Mouse (Mus musculus) forebrain, embryonic 10.5 days (tissue): ENCODE data around the gene Gm10974. TPM values are rescaled to one million over a fixed set of nuclear protein-coding genes. Genes with fewer than 3 reads are reported as not detected.
A peak's percentile ranks its signal among the peaks of the same experiment; 100 is the strongest.

Experiments used
- DNase-seq: peaks from one replicate; pipeline ENCODE4 v3.0.0-alpha.2; 2017; ENCODE audit warnings: low spot score; ENCODE audit errors: extremely low spot score
- H3K27ac ChIP-seq: fragments of 300-500 bp; sonication (generic); 2 replicates; pipeline ENCODE4 v1.5.1; 2016; ENCODE audit warnings: mild to moderate bottlenecking
- H3K27me3 ChIP-seq: fragments of 300-500 bp; sonication (generic); 2 replicates; pipeline ENCODE4 v1.6.1; 2016; ENCODE audit warnings: mild to moderate bottlenecking; ENCODE audit not compliant: poor library complexity, severe bottlenecking
- H3K36me3 ChIP-seq: fragments of 300-500 bp; sonication (generic); replicated peaks from 2 replicates; pipeline ENCODE4 v1.6.1; 2016; ENCODE audit warnings: mild to moderate bottlenecking, moderate library complexity
- H3K4me1 ChIP-seq: fragments of 300-500 bp; sonication (generic); 2 replicates; pipeline ENCODE4 v1.6.1; 2016
- H3K4me3 ChIP-seq: fragments of 300-500 bp; sonication (generic); 2 replicates; pipeline ENCODE4 v1.5.1; 2016; ENCODE audit warnings: mild to moderate bottlenecking, moderate library complexity
- H3K9me3 ChIP-seq: fragments of 300-500 bp; sonication (generic); 2 replicates; pipeline ENCODE4 v1.6.1; 2016; ENCODE audit warnings: mild to moderate bottlenecking, moderate library complexity
- WGBS: fragments of 180-500 bp; shearing (Covaris S2); methylation state at CpG from one replicate; pipeline ENCODE4 v1.1.7; 2016; 5-methylcytosine and 5-hydroxymethylcytosine counted together
- polyA plus RNA-seq: library from polyadenylated mRNA; unstranded; fragments of >200 nt; fragmentation: Nextera tagmentation; extraction: Ambion mirVana; gene quantifications from 2 replicates; pipeline ENCODE4 v1.2.1, GENCODE M21; 2016

The Gm10974 gene
- polyA plus RNA-seq, 1 experiment from 2014 or later = not detected

DNA sequence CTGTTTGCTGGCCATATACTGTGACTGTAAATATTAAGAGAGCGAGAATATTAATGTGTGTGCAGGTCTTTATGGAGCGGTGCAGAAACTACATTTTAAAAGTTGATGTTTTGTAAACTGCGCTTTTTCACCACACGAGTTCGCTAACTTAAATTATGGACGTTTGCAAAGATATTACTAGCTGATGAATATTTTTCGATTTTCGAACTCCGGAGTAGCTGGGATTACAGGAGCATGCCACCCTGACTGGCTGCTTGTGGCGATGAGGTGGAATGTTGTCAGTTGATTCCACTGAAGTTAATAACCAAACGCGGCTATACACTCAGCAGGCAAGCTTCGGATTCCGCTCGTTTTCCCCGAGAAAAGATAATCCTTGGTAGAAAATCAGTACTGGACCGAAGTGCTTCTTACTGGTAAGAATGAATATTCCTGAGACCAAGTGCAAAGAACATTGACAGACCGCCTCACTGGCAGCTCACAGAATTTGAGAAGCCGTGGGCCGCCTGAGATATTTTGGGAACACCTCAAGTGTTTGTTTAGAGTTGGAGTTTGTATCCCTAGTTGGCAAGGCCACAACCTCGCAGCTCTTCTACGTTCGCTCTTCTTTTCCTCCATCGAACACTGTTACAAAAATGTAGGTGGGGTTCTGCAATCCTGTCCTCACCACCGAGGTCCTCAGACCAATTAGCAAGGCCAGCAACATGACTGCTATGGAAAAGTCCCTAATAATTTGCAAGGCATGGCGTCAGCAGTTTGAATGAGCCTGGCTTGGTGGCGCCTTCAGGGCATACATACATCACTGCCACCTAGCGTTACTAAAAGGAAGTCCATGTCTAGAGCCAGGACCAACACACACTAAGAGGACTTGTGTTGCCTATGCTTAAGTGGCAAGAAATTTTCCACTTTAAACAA lies 23.2 kb downstream of the Gm10974 start:
- 11% methylated on average over 28 of the region's 28 CpGs for WGBS
- DNase-seq = peak; percentile 74
- Histone ChIP-seq H3K36me3 (no peaks in the 10 kb centered on the region), H3K27ac (no peak overlapping the region), H3K27me3 (peaks cover 29% of the 10 kb centered on the region), H3K4me1 (peaks cover 21% of the 10 kb centered on the region), H3K9me3 (no peaks in the 10 kb centered on the region), H3K4me3 (peak overlapping the region; percentile 78)

DNA sequence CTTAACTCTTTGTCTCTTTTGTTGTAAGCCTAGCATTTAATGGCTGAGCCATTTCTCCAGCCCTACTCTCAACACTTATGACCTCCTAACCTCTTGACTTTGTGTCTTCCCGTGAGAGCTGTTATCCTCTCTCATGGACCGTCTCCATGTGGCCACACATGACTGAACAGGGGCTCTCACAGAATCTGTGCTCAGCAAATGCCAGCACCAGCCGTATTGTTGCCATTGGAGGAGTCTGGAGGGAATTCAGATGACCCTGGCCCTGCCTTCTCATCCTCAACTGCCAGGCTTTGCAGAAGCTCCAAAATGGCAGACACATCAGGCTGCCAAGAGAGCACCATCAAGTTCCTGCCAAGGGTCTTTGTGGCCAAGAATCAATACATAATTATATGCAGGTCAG lies 31.6 kb downstream of the Gm10974 start:
- 74% methylated on average over 3 of the region's 3 CpGs for WGBS
- peaks cover 23% of the 10 kb centered on the region for H3K4me1 ChIP-seq
- H3K9me3 ChIP-seq = no peaks in the 10 kb centered on the region
- no peak overlapping the region for H3K4me3 ChIP-seq
- H3K27ac ChIP-seq = no peak overlapping the region
- no peak for DNase-seq
- H3K27me3 ChIP-seq = no peaks in the 10 kb centered on the region
- no peaks in the 10 kb centered on the region for H3K36me3 ChIP-seq

DNA sequence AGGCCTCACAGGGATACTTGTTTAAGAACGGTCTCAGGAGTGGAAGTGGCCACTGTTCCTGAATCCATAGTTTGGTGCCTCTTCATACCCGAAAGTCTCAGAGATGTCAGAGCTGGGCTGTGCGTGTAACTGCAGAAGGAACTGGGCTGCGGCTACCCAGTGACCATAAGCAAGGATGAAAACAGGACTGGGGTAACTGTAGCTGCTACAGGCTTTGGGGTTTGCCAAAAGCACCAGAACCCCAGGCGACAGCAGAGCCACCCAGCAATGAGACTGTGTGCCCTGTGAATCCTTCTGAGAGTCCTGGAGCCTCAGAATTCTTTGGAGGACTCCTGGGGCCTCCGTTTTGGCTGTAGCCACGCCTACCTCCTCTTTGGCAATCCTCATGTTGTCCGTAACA lies 35.9 kb downstream of the Gm10974 start:
- Histone ChIP-seq H3K36me3 (no peaks in the 10 kb centered on the region), H3K4me1 (peaks cover 31% of the 10 kb centered on the region), H3K9me3 (no peaks in the 10 kb centered on the region), H3K27me3 (no peaks in the 10 kb centered on the region), H3K4me3 (no peak overlapping the region), H3K27ac (0 out of 2 replicates have a peak overlapping the region, but pooled peaks have one; percentile 27)
- DNase-seq = no peak
- 55% methylated on average over 8 of the region's 8 CpGs for WGBS

DNA sequence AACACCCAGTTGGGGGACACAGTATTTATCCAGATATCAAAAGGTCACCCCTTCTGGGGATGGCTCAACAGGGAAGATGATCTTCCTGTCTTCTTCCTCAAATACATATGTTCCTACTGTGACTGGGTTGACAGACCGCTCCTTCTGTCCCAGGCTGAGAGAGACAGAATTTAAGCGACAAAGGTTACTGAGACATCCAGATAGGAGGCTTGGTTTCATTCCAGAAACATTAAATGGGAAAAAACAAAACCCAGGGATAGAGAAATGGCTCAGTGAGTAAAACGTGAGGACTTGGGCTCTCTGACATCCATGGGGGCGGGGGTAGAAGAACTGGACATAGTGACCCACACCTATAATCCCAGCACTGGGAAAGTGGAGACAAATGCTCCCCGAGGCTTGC lies 37.2 kb downstream of the Gm10974 start:
- peaks cover 31% of the 10 kb centered on the region for H3K4me1 ChIP-seq
- DNase-seq = no peak
- H3K27me3 ChIP-seq = no peaks in the 10 kb centered on the region
- H3K27ac ChIP-seq = no peak overlapping the region
- H3K4me3 ChIP-seq = no peak overlapping the region
- H3K9me3 ChIP-seq = no peaks in the 10 kb centered on the region
- H3K36me3 ChIP-seq = no peaks in the 10 kb centered on the region
- WGBS = 89% methylated on average over 5 of the region's 5 CpGs

DNA sequence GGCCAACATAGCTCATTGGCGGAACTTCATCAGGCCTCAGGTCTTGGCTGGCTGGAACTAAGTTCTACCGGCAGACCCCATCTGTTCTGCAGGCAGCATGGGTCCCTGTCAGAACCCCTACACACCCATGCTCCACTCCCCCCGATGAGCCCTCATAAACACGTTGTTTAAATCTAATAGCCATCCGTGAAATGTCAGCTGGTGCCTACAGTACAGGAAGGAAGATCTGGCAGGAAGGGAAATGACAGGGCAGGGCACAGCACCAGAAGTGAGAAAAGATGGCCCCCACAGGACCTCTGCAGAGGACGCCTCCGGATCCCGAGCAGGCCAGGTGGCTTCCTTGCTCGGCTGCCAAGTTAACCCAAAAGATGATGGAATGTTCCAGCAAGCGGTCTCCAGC lies 38.4 kb downstream of the Gm10974 start:
- peaks cover 33% of the 10 kb centered on the region for H3K4me1 ChIP-seq
- no peak for DNase-seq
- WGBS = 87% methylated on average over 10 of the region's 10 CpGs
- no peak overlapping the region for H3K4me3 ChIP-seq
- no peak overlapping the region for H3K27ac ChIP-seq
- H3K27me3 ChIP-seq = no peaks in the 10 kb centered on the region
- H3K36me3 ChIP-seq = no peaks in the 10 kb centered on the region
- H3K9me3 ChIP-seq = no peaks in the 10 kb centered on the region

DNA sequence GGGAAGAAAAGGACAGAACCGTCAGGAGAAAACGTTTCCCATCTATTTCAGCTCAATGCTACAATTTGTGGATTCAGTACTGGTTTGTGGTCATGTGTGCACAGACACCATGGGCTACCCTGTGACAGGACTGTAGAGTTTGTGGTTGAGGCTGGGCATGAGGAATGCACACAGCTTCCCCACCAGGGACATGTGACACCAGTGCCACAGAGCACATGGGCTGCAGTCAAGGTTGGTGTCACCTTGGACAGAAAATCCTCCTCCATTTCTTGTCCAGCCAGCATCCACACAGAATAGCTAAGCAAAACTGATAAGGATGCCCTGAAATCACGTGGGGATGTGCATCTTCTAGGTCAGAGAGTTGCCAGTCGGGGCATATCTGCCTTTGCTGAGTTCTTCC lies 39.1 kb downstream of the Gm10974 start:
- 82% methylated on average over 4 of the region's 4 CpGs for WGBS
- no peak for DNase-seq

DNA sequence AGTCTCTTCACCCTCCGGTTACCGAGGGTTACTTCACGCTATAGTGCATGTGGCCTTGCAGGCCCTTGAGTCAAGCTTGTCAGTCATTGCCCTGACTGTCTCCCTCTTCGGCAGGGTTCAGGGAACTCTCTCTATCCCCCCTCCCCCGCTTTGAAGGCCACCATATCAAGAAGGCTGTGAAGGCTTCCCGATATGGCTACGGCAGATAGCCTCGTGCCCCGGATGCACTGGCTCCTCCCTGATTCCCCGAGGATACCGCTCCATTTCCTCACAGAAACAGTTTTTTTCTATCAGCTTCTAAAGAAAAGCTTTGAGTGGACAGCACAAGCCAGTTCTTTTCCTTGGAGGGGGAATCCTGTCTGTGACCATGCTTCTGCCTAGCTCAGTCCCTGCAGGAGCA lies 39.8 kb downstream of the Gm10974 start:
- Histone ChIP-seq H3K27ac (no peak overlapping the region), H3K9me3 (no peaks in the 10 kb centered on the region), H3K4me1 (peaks cover 29% of the 10 kb centered on the region), H3K36me3 (no peaks in the 10 kb centered on the region), H3K27me3 (no peaks in the 10 kb centered on the region), H3K4me3 (no peak overlapping the region)
- 79% methylated on average over 11 of the region's 11 CpGs for WGBS
- no peak for DNase-seq

More for the DNA sequence above, 39.1 kb downstream of the Gm10974 start:
- Histone ChIP-seq H3K4me3 (no peak overlapping the region), H3K27me3 (no peaks in the 10 kb centered on the region), H3K9me3 (no peaks in the 10 kb centered on the region), H3K36me3 (no peaks in the 10 kb centered on the region), H3K27ac (no peak overlapping the region), H3K4me1 (peaks cover 34% of the 10 kb centered on the region)

DNA sequence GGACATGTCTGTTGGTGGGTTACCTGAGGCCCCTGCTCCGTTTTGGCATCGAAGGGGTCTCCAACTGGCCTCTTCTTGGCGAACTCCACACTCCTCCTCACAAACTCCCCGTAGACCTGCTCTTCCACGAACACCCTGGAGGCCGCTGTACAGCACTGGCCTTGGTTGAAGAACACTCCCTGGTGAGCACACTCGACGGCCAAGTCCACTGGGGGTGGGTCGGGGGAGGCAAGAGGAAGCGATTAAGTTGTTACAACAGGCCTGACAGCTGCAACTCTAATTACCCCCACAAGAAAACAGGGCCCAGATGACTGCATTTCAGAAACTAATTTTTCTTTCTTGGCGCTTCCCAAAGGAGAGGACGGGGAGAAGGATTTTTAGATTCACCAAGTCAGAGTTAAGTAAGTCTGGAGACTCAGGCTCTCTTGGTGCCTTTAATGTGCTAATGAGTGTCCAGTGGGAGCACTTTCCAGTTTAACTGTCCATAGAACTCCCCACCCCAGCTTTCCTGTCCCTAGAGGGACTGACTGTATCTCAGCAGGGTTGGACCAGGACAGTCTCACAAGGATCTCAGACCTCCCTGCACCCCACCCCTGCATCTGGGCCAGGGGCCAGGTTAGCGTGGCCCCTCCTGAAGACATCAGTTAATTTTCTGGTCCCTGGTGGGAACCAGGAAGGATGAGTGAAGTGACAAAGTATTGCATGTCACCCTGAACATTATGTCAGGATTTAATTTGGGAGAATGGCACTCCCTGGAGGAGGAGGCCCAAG lies 40.4 kb downstream of the Gm10974 start:
- no peak for DNase-seq
- Histone ChIP-seq H3K9me3 (no peaks in the 10 kb centered on the region), H3K4me1 (peaks cover 23% of the 10 kb centered on the region), H3K27ac (no peak overlapping the region), H3K4me3 (no peak overlapping the region), H3K27me3 (no peaks in the 10 kb centered on the region), H3K36me3 (no peaks in the 10 kb centered on the region)
- WGBS = 67% methylated on average over 13 of the region's 13 CpGs

DNA sequence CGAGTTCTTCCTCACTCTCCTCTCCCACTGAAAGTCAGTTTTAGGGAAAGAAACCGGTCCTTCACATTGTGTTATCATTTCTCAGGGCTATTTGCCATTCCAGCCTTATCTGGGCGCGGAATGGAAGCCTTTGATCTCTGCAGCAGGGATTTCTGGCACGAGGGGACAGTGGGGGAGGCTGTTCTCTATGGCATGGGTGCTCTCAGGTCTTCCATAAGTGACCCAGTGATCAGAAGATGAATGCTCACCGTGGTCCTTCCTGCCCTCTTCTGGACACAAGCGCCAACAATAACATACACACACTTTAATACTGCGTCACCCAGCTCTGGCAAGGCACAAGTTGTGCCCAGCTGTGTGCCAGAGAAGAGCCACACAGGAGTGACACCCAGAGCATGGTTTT lies 41.3 kb downstream of the Gm10974 start:
- Histone ChIP-seq H3K4me1 (peaks cover 15% of the 10 kb centered on the region), H3K27ac (no peak overlapping the region), H3K4me3 (no peak overlapping the region), H3K27me3 (no peaks in the 10 kb centered on the region), H3K36me3 (no peaks in the 10 kb centered on the region), H3K9me3 (no peaks in the 10 kb centered on the region)
- DNase-seq = no peak
- WGBS = 82% methylated on average over 8 of the region's 8 CpGs

DNA sequence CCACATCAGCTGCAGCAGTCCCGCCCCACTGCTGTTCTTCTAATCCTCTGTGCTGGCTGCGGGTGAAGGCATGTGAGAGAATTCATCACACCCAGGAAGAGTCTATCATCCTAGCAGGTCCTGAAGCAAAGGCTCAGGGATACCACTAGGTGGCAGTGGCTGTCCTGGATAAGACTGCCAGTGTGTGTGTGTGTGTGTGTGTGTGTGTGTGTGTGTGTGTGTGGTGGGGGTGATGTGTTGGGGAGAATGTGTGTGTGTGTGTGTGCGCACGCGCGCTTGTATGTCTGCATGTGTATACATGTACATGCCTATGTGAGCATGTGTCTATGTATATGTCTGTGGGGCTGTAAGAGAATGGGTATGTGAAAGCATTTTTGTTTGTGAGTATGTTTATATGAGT lies 43.7 kb downstream of the Gm10974 start:
- peak; percentile 41 for DNase-seq
- no peak overlapping the region for H3K27ac ChIP-seq
- no peaks in the 10 kb centered on the region for H3K9me3 ChIP-seq
- no peak overlapping the region for H3K4me3 ChIP-seq
- H3K27me3 ChIP-seq = no peaks in the 10 kb centered on the region
- no peaks in the 10 kb centered on the region for H3K36me3 ChIP-seq
- peaks cover 12% of the 10 kb centered on the region; the same call in 1 of the 2 replicates for H3K4me1 ChIP-seq
- 69% methylated on average over 6 of the region's 6 CpGs for WGBS

DNA sequence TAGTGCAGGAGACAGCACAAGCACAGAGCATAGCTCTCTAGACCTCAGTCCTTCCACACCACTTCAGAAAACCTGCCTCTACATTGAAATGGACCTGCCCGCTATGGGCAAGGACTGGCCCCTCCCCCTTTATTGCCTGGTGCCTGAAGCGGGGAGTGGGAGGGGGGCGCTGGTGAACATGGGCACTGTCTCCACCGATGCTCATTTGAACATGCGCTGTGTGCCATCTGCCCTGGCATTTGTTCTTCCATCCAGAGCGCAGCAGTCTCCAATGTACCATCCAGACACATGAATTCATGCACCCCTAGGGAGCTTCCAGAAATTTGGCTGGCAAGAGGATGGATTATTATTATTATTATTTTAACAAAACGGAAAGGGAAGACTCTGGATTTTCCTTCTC lies 47.4 kb downstream of the Gm10974 start:
- Histone ChIP-seq H3K27me3 (no peaks in the 10 kb centered on the region), H3K27ac (no peak overlapping the region), H3K4me1 (0 out of 2 replicates have a peak, but pooled peaks cover 8% of the 10 kb centered on the region), H3K9me3 (no peaks in the 10 kb centered on the region), H3K36me3 (no peaks in the 10 kb centered on the region), H3K4me3 (no peak overlapping the region)
- no peak for DNase-seq
- WGBS = 89% methylated on average over 7 of the region's 7 CpGs

DNA sequence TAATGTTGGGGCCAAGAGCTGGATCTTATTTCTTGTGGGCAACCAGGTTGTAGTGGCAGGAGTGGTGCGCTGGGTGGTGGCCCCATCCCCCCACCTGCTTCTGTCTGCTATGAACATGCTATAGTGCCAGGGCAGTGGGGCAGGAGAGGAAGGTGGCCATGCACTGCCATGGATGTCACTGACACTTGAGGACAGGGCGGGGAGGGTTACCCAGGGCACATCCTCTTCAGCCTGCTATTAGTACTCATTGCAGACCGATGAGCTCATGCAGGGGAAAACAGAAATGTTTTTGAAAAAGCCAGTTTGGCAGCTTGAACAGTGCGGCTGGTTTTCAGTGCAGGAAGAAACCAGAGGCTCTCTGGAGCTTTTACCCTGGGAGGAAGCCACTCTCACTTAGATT lies 51.1 kb downstream of the Gm10974 start:
- Histone ChIP-seq H3K4me3 (no peak overlapping the region), H3K4me1 (peaks cover 8% of the 10 kb centered on the region; the same call in 1 of the 2 replicates), H3K27me3 (peaks cover 25% of the 10 kb centered on the region), H3K27ac (no peak overlapping the region), H3K36me3 (no peaks in the 10 kb centered on the region), H3K9me3 (no peaks in the 10 kb centered on the region)
- DNase-seq = no peak
- 91% methylated on average over 4 of the region's 4 CpGs for WGBS

DNA sequence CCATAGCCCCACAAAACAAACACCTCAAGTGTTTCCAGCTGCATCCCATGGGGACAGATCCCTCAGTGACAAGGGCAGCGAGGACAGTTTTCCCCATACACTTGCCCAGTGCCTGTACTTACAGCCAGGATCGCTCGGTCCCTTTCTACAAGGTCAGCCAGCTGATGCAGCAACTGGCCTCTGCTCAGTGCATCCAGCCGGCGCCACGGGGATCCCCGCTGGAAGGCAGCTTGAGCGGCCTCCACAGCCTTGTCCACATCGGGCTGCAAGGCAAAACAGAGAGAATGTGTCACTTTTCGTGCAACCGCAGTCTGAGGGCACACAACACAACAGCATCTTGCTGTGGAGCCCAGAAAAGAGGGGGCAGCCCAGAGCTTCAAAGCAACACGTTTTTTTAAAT lies 53.3 kb downstream of the Gm10974 start:
- Histone ChIP-seq H3K9me3 (no peaks in the 10 kb centered on the region), H3K36me3 (no peaks in the 10 kb centered on the region), H3K4me1 (peaks cover 12% of the 10 kb centered on the region; the same call in 1 of the 2 replicates), H3K4me3 (no peak overlapping the region), H3K27ac (no peak overlapping the region), H3K27me3 (peaks cover 43% of the 10 kb centered on the region)
- DNase-seq = no peak
- 53% methylated on average over 12 of the region's 12 CpGs for WGBS
